Mouse (Mus musculus) lung, adult 2 months (tissue): Measurements from ENCODE around the gene Elovl3. TPM values are rescaled to one million over a fixed set of nuclear protein-coding genes. Genes with fewer than 3 reads are reported as not detected.

Experiments
- DNase-seq: peaks from one replicate; pipeline ENCODE4 v3.0.0; 2022
- H3K4me1 ChIP-seq: fragments of 200-500 bp; 2 replicates; pipeline ENCODE4 v1.6.1; 2011; ENCODE audit warnings: low read length; ENCODE audit not compliant: control insufficient read depth, insufficient read depth
- H3K4me3 ChIP-seq: fragments of 200-500 bp; replicated peaks from 2 replicates; pipeline ENCODE3; 2011; ENCODE audit warnings: low read depth, mild to moderate bottlenecking, control low read depth, low read length; ENCODE audit errors: extremely low read depth
- CTCF ChIP-seq: fragments of 200-500 bp; IDR thresholded peaks from 2 replicates; pipeline ENCODE4 v1.5.1; 2011; ENCODE audit warnings: mild to moderate bottlenecking, low read length, control low read depth; ENCODE audit not compliant: insufficient read depth
- POLR2A ChIP-seq: fragments of 200-500 bp; IDR thresholded peaks from 2 replicates; pipeline ENCODE4 v1.6.1; 2011; ENCODE audit warnings: low read depth, mild to moderate bottlenecking, control low read depth, low read length, borderline replicate concordance; ENCODE audit errors: extremely low read depth
- WGBS: fragments of 180-500 bp; shearing (Covaris S2); methylation state at CpG from one replicate; pipeline ENCODE4 v1.1.7; 2018; 5-methylcytosine and 5-hydroxymethylcytosine counted together
- polyA plus RNA-seq: library from polyadenylated mRNA; depleted of rRNA; stranded (reverse); fragments of >200 nt; gene quantifications from 2 replicates; pipeline ENCODE4 v1.2.3, GENCODE M21; 2012; rRNA removed

Gene Elovl3
- polyA plus RNA-seq = 1.3 TPM in 1 of 2 replicates, not detected in the other

DNA sequence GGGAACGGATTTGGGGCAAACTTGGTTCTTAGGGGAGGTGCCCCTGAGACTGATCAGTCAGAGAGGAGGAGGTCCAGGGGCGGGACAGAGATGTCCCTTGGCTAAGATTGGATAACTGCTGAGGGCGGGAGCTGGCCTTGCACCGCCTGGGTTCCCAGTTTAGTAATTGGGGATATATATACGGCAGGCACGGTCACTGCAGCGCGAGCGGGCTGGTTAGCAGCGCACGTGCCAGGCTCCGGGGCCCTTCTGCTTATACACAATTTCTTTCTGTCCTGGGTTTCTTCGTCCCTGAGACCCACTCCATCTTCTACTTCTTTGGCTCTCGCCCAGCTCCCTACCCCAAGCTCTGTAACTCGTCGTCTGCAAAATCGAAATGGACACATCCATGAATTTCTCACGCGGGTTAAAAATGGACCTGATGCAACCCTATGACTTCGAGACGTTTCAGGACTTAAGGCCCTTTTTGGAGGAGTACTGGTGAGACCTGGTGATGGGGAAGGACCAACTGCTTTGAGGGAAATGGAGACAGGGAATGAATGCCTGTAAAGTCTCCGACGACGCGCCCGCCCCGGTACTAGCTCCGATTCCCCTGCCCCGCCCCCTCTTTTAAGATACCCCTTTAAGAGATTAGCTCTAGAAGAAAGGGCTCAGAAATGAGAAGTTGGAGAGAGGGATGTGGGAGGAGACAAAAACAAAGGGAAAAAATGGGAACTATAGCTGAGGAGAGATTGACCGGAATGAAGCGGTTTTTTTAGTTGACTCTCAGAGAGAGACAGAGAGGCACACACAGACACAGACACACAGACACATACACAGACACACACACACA, at the start of gene Elovl3:
Elovl3 (plus strand) TSS at position 204 of the 832 bp plus-strand sequence.
- TF ChIP-seq CTCF = no peak
- Histone ChIP-seq H3K4me3 (no peak within 1 kb of the TSS), H3K4me1 (peaks cover 4% of the 10 kb centered on the region; the same call in 1 of the 2 replicates)
- no peak for DNase-seq
- 2% methylated on average over 31 of the region's 31 CpGs for WGBS

DNA sequence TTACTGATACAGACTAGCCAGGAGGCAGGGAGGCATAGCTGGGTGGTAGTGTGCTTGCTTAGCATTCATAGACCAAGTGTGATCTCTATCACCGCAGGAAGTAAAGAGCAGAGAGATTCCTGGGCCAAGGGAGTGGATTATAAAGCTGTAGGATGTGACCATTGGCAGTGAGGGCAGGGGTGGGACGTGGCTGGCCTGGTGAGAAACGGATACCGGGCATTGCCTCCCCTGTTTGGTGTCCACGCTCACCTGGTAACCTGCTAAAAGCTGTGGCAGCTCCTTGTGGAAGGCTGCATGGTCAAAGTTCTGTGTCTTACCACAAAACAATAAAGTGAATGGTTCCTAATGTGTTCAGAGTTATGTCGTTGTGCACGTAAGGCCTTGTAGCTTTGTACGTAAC, 46.5 kb upstream of the Elovl3 start:
- TF ChIP-seq POLR2A (no peak), CTCF (no peak)
- H3K4me3 ChIP-seq = no peak overlapping the region
- DNase-seq = no peak
- 93% methylated on average over 8 of the region's 8 CpGs for WGBS
- H3K4me1 ChIP-seq = no peaks in the 10 kb centered on the region

DNA sequence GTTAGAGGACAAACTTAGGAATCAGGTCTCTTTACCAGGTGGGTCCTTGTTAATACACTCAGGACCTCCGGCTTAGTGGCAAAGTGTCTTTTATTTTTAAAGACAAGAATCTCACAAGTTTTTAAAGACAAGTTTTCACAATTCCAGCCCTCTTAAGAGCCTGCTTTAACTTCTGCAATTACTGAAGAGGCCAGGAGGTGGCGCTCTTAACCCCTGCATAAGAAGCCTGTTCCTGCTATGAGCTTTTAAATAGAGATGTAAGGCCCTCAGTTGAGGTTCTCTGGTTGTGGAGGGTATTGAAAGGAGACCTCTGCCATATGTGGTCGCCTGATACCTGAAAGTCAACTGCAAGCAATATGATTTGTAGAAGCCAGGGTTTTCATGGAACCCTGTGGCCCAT, 45.4 kb upstream of the Elovl3 start:
- DNase-seq = peak; percentile 27
- peak; percentile 17; the same call in 1 of the 2 replicates for TF ChIP-seq CTCF
- no peak for TF ChIP-seq POLR2A
- 49% methylated on average over 3 of the region's 3 CpGs for WGBS
- Histone ChIP-seq H3K4me3 (no peak overlapping the region), H3K4me1 (no peaks in the 10 kb centered on the region)

DNA sequence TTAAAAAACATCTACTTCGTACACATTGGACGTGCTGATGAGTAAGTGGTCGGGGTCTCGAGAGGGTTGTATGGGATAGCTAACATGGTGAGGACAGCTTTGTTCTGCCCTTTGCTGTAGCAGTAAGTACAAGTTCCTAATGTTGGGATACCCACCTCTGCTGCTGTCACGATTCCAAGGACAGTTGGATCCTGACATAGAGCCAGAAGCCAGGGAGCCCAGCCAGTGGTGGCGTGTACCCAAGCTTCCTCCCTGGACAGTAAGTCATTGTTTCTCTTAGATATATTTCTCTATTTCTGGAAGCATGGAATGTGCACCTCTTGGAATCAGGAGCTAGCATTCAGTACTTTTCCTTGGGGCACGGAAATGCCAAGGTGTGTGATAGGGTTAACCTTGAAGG, 43.8 kb upstream of the Elovl3 start:
- DNase-seq = no peak
- Histone ChIP-seq H3K4me1 (no peaks in the 10 kb centered on the region), H3K4me3 (no peak overlapping the region)
- TF ChIP-seq CTCF (no peak), POLR2A (no peak)
- WGBS = 53% methylated on average over 7 of the region's 7 CpGs

DNA sequence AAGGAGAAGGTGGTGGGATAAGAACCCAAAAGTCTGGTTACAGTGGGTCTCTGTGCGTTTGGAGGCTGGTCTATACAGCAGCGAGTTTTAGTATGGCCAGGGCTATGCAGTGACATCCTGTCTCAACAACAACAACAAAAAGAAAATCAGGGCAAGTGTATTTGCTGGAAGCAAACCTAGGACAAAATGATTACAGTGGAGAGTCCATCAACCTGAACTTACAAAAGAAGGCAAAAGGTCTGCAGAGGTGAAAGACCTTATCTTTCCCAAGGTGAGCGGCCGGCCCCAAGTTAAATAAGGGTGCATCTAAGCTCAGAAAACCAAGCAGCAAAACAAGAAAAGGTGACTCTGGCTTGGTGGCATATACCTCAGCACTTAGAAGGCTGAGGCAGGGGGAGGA, 40.1 kb upstream of the Elovl3 start:
- 74% methylated on average over 4 of the region's 4 CpGs for WGBS
- TF ChIP-seq CTCF (no peak), POLR2A (no peak)
- no peak overlapping the region for H3K4me3 ChIP-seq
- DNase-seq = no peak
- no peaks in the 10 kb centered on the region for H3K4me1 ChIP-seq

DNA sequence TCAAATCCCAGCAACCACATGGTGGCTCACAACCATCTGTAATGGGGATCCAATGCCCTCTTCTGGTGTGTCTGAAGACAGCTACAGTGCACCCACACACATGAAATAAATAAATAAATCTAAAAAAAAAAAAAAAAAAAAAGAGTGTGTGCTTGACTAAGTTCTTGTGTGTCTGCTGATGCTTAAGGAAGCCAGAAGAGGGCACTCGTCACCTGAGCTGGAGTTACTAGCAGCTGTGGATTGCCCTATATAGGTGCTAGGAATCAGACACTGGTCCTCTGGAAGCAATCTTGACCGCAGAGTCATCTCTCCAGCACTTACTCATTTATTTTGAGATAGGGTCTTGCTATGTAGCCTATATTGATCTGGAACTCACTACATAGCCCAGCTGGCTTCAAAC, 37.6 kb upstream of the Elovl3 start:
- Histone ChIP-seq H3K4me1 (no peaks in the 10 kb centered on the region), H3K4me3 (no peak overlapping the region)
- TF ChIP-seq CTCF = no peak
- TF ChIP-seq POLR2A = no peak
- no peak for DNase-seq
- 92% methylated on average over 2 of the region's 2 CpGs for WGBS

DNA sequence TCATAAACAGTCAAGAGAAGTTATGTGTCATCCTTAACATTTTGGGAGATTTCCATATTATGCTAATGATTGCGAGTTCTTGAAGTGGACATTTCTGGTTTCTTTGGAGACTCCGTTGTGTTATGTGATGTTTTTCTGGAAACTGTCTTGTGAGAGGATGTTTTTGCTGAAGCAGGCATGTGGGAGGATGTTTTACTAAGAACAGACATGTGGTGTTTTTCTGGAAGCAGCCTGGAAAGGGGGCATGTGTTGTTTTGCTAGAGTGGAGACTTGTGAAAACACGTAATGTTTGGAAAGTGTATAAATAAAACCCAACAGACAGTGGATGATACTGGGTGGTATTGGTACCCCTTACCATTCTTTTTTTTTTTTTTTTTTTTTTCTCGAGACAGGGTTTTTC, 36.4 kb upstream of the Elovl3 start:
- TF ChIP-seq CTCF (no peak), POLR2A (no peak)
- H3K4me3 ChIP-seq = no peak overlapping the region
- WGBS = 68% methylated on average over 4 of the region's 4 CpGs
- no peaks in the 10 kb centered on the region for H3K4me1 ChIP-seq
- no peak for DNase-seq

DNA sequence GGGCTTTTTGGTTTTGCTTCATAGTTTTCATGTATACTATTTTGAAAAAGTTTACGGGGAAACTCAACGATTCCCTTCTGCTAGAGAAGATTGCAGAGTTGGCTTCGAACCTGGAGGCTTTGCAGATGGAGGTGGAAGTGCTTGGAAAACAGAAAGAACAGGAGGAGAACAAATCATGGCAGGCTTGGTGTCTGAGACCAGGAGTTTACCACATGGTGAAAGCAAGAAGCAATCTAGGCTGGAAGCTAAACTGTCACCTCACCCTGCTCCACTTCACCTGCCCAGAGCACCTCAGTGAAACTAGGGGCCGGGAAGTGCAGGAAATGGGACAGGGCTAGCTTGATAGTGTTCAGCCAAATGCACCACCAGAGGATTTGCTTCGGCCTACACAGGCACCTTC, 35.3 kb upstream of the Elovl3 start:
- no peak for DNase-seq
- TF ChIP-seq CTCF (no peak), POLR2A (no peak)
- Histone ChIP-seq H3K4me1 (no peaks in the 10 kb centered on the region), H3K4me3 (no peak overlapping the region)
- 82% methylated on average over 5 of the region's 5 CpGs for WGBS

DNA sequence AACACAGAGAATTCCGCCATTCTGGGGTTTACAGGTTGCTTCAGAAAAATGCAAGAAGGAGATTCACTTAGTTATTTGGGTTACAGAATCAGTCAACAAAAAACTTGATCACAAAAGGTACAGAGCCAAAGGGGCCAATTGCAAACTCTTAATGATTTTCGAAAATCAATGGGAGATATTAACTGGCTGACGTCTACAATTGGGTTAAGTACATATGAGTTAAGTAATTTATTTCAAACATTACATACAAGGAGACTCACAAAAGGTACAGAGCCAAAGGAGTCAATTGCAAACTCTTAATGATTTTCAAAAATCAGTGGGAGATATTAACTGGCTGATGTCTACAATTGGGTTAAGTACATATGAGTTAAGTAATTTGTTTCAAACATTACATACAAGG, 32.1 kb upstream of the Elovl3 start:
- DNase-seq = no peak
- Histone ChIP-seq H3K4me1 (no peaks in the 10 kb centered on the region), H3K4me3 (no peak overlapping the region)
- TF ChIP-seq CTCF (no peak), POLR2A (no peak)
- WGBS = 84% methylated on average over 3 of the region's 3 CpGs

DNA sequence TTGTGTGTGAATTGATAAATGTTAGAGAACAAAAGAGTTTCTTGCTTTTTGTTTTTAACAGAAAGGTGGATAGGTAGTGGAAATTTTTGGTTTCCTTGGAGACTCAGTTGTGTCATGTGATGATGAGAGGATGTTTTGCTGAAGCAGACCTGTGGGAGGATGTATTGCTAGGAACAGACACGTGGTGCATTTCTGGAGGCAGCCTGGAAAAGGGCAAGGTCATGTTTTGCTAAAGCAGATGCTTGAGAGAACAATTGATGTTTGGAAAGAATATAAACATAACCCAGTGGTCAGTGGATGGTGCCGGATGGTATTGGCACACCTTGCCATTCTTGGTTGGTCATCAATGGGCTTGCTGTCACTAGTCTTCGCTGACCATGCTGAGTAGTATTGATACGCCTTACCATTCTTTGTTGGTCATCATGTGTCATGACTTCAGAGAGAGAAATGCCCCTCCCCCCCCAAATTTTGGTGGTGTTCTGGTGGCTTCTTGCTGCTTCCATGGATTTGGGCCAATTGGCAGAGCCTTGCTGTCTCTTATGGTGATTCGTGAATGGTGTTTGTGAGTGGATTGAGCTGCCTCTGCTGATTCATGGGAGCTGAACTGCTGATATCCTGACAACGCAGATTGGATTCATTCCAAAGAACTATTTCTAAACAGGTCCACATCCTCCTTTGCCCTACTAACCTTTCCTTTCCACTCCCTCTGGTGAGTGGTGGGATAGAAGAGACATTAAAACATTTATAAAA, 28.1 kb upstream of the Elovl3 start:
- no peak for TF ChIP-seq CTCF
- TF ChIP-seq POLR2A = no peak
- WGBS = 48% methylated on average over 6 of the region's 6 CpGs
- no peak for DNase-seq
- H3K4me3 ChIP-seq = no peak overlapping the region
- H3K4me1 ChIP-seq = no peaks in the 10 kb centered on the region

DNA sequence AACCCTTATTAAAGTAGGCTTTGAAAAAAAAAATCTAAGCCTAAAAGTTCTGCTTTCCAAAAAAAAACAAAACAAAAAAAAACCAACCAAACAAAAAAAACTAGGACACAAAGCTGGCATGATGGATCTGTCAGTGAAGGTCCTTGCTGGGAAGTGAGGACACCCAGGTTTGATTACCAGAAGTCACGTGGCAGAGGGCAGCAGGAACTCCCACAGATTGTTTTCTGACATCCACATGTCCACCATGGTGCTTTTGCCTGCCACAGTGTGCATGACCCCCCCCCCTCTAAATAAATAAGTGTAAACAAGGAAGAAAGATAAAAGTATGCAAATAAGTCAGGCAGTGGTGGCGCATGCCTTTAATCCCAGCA, 27.5 kb upstream of the Elovl3 start:
- TF ChIP-seq CTCF (no peak), POLR2A (no peak)
- WGBS = 66% methylated on average over 2 of the region's 2 CpGs
- Histone ChIP-seq H3K4me3 (no peak overlapping the region), H3K4me1 (no peaks in the 10 kb centered on the region)
- DNase-seq = no peak
